ENCODE assay signal across 27 mouse cellular contexts in the genomic region with DNA sequence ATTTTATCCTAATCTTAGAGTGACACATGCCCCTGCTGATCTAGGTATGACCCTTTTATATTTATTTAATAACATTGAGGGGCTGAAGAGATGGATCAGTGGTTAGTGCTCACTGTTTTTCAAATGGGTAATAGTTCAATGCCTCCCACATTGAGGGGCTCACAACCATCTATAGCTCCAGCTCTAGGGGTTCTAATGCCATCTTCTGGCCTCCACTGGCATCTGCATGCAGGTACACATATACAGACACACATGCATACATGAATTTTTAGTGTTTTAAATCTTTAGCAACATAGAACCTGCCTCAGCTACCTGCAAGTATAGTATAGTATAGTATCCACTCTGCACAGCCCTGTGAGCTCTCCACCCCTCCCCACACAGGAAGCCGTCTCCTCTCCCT.
DNase-seq lines count a peak whose midpoint lies in the region; ATAC-seq and TF ChIP-seq lines count a peak whose summit lies in the region.
"Had no signal": no experiment of that assay in that cellular context is flagged by ENCODE, and none has a peak within 500 bp of the region (broad histone marks: within the 10 kb centered on the region; RNA-seq: fewer than 3 reads in every experiment).

No protein-coding gene starts in this region.

- H3K9ac ChIP-seq in heart, adult 2 months (ENCODE audit: low read depth, low read length): no peak overlapping the region
- no peak overlapping the region for H3K9ac ChIP-seq in midbrain, postnatal 0 days (replicated peaks; ENCODE audit: low read length, poor library complexity, severe bottlenecking)
- H3K9ac ChIP-seq in midbrain, embryonic 16.5 days (ENCODE audit: low read depth, low read length): no peak overlapping the region
- H3K9ac ChIP-seq: embryonic facial prominence, embryonic 13.5 days; forebrain, embryonic 12.5 days; heart, embryonic 13.5 days; hindbrain, embryonic 13.5 days; limb, embryonic 15.5 days; neural tube, embryonic 15.5 days had no signal

- no peak overlapping the region for H3K4me3 ChIP-seq in heart, adult 2 months
- no peak overlapping the region for H3K4me3 ChIP-seq in left cerebral cortex, adult 2 months
- H3K4me3 ChIP-seq in midbrain, postnatal 0 days (ENCODE audit: low read depth, low read length): no peak overlapping the region
- no peak overlapping the region for H3K4me3 ChIP-seq in midbrain, embryonic 16.5 days (ENCODE audit: low read depth, low read length)
- H3K4me3 ChIP-seq: embryonic facial prominence, embryonic 13.5 days; erythroblast, embryonic 14.5 days; forebrain, embryonic 12.5 days; heart, embryonic 13.5 days; hindbrain, embryonic 13.5 days; limb, embryonic 15.5 days; neural tube, embryonic 15.5 days had no signal

- no peaks in the 10 kb centered on the region for H3K79me2 ChIP-seq in heart, adult 2 months (replicated peaks; ENCODE audit: control insufficient read depth, insufficient read depth, low read length)

- ATAC-seq in midbrain, postnatal 0 days (ENCODE audit: low FRiP score): no peak
- no peak for ATAC-seq in midbrain, embryonic 16.5 days
- ATAC-seq: inflammation-experienced regulatory T-cells, adult 6 months had no signal

- no peaks in the 10 kb centered on the region for H3K27me3 ChIP-seq in heart, adult 2 months (ENCODE audit: control insufficient read depth, insufficient read depth, low read length)
- H3K27me3 ChIP-seq in midbrain, postnatal 0 days (ENCODE audit: insufficient read depth, low read length): no peaks in the 10 kb centered on the region
- H3K27me3 ChIP-seq in midbrain, embryonic 16.5 days (ENCODE audit: control insufficient read depth, insufficient read depth, low read depth, low read length): no peaks in the 10 kb centered on the region
- H3K27me3 ChIP-seq: embryonic facial prominence, embryonic 13.5 days; forebrain, embryonic 12.5 days; heart, embryonic 13.5 days; hindbrain, embryonic 13.5 days; limb, embryonic 15.5 days; neural tube, embryonic 15.5 days had no signal

- no peak overlapping the region for H3K4me2 ChIP-seq in midbrain, postnatal 0 days (ENCODE audit: low read depth, low read length, poor library complexity, severe bottlenecking)
- no peak overlapping the region for H3K4me2 ChIP-seq in midbrain, embryonic 16.5 days (ENCODE audit: low read length)
- H3K4me2 ChIP-seq: embryonic facial prominence, embryonic 13.5 days; forebrain, embryonic 12.5 days; heart, embryonic 13.5 days; hindbrain, embryonic 13.5 days; limb, embryonic 15.5 days; neural tube, embryonic 15.5 days had no signal

- H3K36me3 ChIP-seq in heart, adult 2 months (ENCODE audit: control insufficient read depth, insufficient read depth, low read length): no peaks in the 10 kb centered on the region
- H3K36me3 ChIP-seq in midbrain, postnatal 0 days (ENCODE audit: insufficient read depth, low read length): no peaks in the 10 kb centered on the region
- H3K36me3 ChIP-seq in midbrain, embryonic 16.5 days (ENCODE audit: control insufficient read depth, insufficient read depth, low read length): no peaks in the 10 kb centered on the region
- H3K36me3 ChIP-seq: embryonic facial prominence, embryonic 13.5 days; forebrain, embryonic 12.5 days; hindbrain, embryonic 13.5 days; limb, embryonic 15.5 days; neural tube, embryonic 15.5 days had no signal

- H3K9me3 ChIP-seq in midbrain, postnatal 0 days (ENCODE audit: low read length): no peaks in the 10 kb centered on the region
- H3K9me3 ChIP-seq in midbrain, embryonic 16.5 days (replicated peaks; ENCODE audit: control insufficient read depth, low read length, poor library complexity, severe bottlenecking): no peaks in the 10 kb centered on the region
- H3K9me3 ChIP-seq: embryonic facial prominence, embryonic 13.5 days; forebrain, embryonic 12.5 days; heart, embryonic 13.5 days; hindbrain, embryonic 13.5 days; limb, embryonic 15.5 days; neural tube, embryonic 15.5 days had no signal

- WGBS in heart, adult 2 months: 94% methylated on average over 1 of the region's 1 CpGs
- 97% methylated on average over 1 of the region's 1 CpGs for WGBS in midbrain, postnatal 0 days
- WGBS in midbrain, embryonic 16.5 days: 92% methylated on average over 1 of the region's 1 CpGs

- no peak overlapping the region for H3K27ac ChIP-seq in heart, adult 2 months
- no peak overlapping the region for H3K27ac ChIP-seq in left cerebral cortex, adult 2 months
- no peak overlapping the region for H3K27ac ChIP-seq in midbrain, postnatal 0 days (ENCODE audit: low read depth, low read length)
- no peak overlapping the region for H3K27ac ChIP-seq in midbrain, embryonic 16.5 days (ENCODE audit: low read length)
- H3K27ac ChIP-seq: embryonic facial prominence, embryonic 13.5 days; forebrain, embryonic 12.5 days; heart, embryonic 13.5 days; hindbrain, embryonic 13.5 days; limb, embryonic 15.5 days; neural tube, embryonic 15.5 days had no signal

- TF ChIP-seq EP300 in heart, adult 2 months (IDR thresholded peaks at IDR 0.05; ENCODE audit: insufficient read depth, low read depth, low read length): no peak

- no peak for DNase-seq in heart, adult 2 months
- no peak for DNase-seq in heart, adult 11 months
- no peak for DNase-seq in left cerebral cortex, adult 2 months (ENCODE audit: extremely low spot score in 1 of 2, low spot score in 2 of 2)
- no peak for DNase-seq in left cerebral cortex, adult 11 months (ENCODE audit: low spot score)
- DNase-seq in midbrain, postnatal 0 days (ENCODE audit: low spot score): no peak
- DNase-seq in spleen, adult 12 weeks (ENCODE audit: low spot score): no peak
- DNase-seq: adrenal gland, postnatal 10 days; B cell, adult 2 months; cerebellum, adult 2 months; cerebellum, postnatal 25 days; gastrocnemius, postnatal 10 days; kidney, postnatal 36 days; left cerebral cortex, postnatal 4 days; lung, adult 18-20 months; lung, postnatal 4 days; right cerebral cortex, adult 18-20 months; thymus, adult 2 months; thymus, postnatal 4 days had no signal

- TF ChIP-seq POLR2A in heart, adult 2 months (IDR thresholded peaks at IDR 0.05; ENCODE audit: insufficient read depth, low read depth, low read length): no peak

- peak; percentile 28; the same call in 1 of the 2 replicates for TF ChIP-seq CTCF in heart, adult 2 months (IDR thresholded peaks at IDR 0.05)
- peak; percentile 13 for TF ChIP-seq CTCF in left cerebral cortex, adult 2 months (IDR thresholded peaks at IDR 0.05)
- peak; percentile 40 for TF ChIP-seq CTCF in midbrain, postnatal 0 days (IDR thresholded peaks at IDR 0.05)

- intact Hi-C loops in heart, adult 2 months (cut with DNase I): no loop called here
- intact Hi-C loops in left cerebral cortex, adult 2 months (cut with DNase I): no loop called here

- H3K4me1 ChIP-seq in heart, adult 2 months (ENCODE audit: control insufficient read depth, insufficient read depth, low read length): peaks cover 2% of the 10 kb centered on the region
- no peaks in the 10 kb centered on the region for H3K4me1 ChIP-seq in midbrain, postnatal 0 days (ENCODE audit: insufficient read depth, low read length)
- H3K4me1 ChIP-seq in midbrain, embryonic 16.5 days (ENCODE audit: control insufficient read depth, insufficient read depth, low read length): peaks cover 3% of the 10 kb centered on the region; the same call in 1 of the 2 replicates
- H3K4me1 ChIP-seq: embryonic facial prominence, embryonic 13.5 days; limb, embryonic 15.5 days had no signal
